Mouse (Mus musculus) brown adipose tissue, adult 24 weeks (tissue): ENCODE data around the gene Znrf1. TPM values are rescaled to one million over a fixed set of nuclear protein-coding genes. Genes with fewer than 3 reads are reported as not detected.

Source experiments
- H3K27ac ChIP-seq: fragments of 200-500 bp; replicated peaks from 2 replicates; pipeline ENCODE4 v1.5.1; 2012; ENCODE audit warnings: low read depth, mild to moderate bottlenecking, low read length
- H3K4me1 ChIP-seq: fragments of 200-500 bp; 2 replicates; pipeline ENCODE4 v1.6.1; 2012; ENCODE audit warnings: low read length, mixed read lengths; ENCODE audit not compliant: control insufficient read depth, insufficient read depth, insufficient read length
- H3K4me3 ChIP-seq: fragments of 200-500 bp; 2 replicates; pipeline ENCODE4 v1.5.1; 2012; ENCODE audit warnings: low read depth, mild to moderate bottlenecking, low read length, moderate library complexity; ENCODE audit not compliant: insufficient read depth
- polyA plus RNA-seq: library from polyadenylated mRNA; stranded (reverse); fragments of >200 nt; gene quantifications from 2 replicates; pipeline ENCODE4 v1.2.4, GENCODE M21; 2012; ENCODE audit not compliant: missing spikeins, insufficient read depth, insufficient read length

The Znrf1 gene
- polyA plus RNA-seq, 1 experiment, result 17.6 TPM

GRCm38 (mm10) chr8:111594044-111594840, 58.3 kb downstream of the Znrf1 start:
- H3K4me3 ChIP-seq, result no peak overlapping the region
- H3K4me1 ChIP-seq, result peaks cover 54% of the 10 kb centered on the region
- H3K27ac ChIP-seq, result 0 out of 2 replicates have a peak overlapping the region, but pooled peaks have one; percentile 6

DNA sequence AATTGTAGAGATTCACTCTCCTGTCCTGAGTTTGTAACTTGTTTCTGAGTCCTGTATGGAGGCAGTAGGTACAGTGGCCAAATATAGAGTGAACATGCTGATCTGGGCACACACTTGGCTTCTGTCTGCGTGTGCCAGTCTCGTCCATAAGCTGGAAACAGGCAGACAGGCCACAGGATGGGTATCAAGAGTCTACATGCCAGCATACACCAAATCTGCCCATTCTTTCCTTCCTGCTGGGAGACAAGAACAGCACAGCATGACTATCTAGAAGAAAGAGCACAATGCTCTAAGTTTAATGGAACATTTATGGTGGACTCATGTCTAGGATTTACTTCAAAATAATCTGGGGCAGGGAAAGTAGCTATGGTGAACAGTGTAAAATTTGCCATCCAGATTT, 59.1 kb downstream of the Znrf1 start:
- Histone ChIP-seq H3K27ac (0 out of 2 replicates have a peak overlapping the region, but pooled peaks have one; percentile 0), H3K4me3 (no peak overlapping the region), H3K4me1 (peaks cover 61% of the 10 kb centered on the region)

- H3K4me3 ChIP-seq, result 0 out of 2 replicates have a peak overlapping the region, but pooled peaks have one; percentile 10
- peaks cover 58% of the 10 kb centered on the region for H3K4me1 ChIP-seq
- peak overlapping the region; percentile 72 for H3K27ac ChIP-seq
Measured at GRCm38 (mm10) chr8:111595712-111596484, 60.0 kb downstream of the Znrf1 start.

- peak overlapping the region; percentile 64 for H3K27ac ChIP-seq
- H3K4me1 ChIP-seq, result peaks cover 55% of the 10 kb centered on the region
- H3K4me3 ChIP-seq, result no peak overlapping the region
Measured at GRCm38 (mm10) chr8:111596485-111596821, 60.6 kb downstream of the Znrf1 start.

GRCm38 (mm10) chr8:111597310-111597709, 61.4 kb downstream of the Znrf1 start:
- H3K4me1 ChIP-seq, result peaks cover 56% of the 10 kb centered on the region
- H3K27ac ChIP-seq, result peak overlapping the region; percentile 82
- no peak overlapping the region for H3K4me3 ChIP-seq

- H3K27ac ChIP-seq, result peak overlapping the region; percentile 61
- H3K4me1 ChIP-seq, result peaks cover 38% of the 10 kb centered on the region
- H3K4me3 ChIP-seq, result no peak overlapping the region
Measured at GRCm38 (mm10) chr8:111599707-111600444, 64.0 kb downstream of the Znrf1 start.

DNA sequence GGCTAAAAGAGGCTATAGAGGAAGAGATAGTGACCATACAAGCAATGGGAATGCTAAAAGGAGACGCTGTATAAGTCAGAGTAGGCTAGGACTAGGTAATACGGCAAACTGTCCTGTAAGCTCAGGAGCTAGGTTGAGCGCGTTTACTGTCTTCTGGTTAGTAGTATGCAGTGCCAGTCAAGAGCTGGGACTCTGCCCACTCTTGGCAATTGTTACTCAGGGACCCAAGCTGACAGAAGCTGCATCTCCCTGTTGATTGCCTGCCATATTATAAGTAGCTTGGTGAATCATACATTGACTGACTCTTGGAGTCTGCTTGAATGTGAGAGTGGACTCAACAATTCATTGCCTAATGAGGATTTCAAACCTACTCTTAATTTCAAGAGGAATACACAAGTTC, 66.2 kb downstream of the Znrf1 start:
- H3K4me3 ChIP-seq, result no peak overlapping the region
- H3K4me1 ChIP-seq, result peaks cover 28% of the 10 kb centered on the region
- H3K27ac ChIP-seq, result no peak overlapping the region

- H3K27ac ChIP-seq, result no peak overlapping the region
- H3K4me3 ChIP-seq, result no peak overlapping the region
- H3K4me1 ChIP-seq, result peaks cover 18% of the 10 kb centered on the region
Measured at GRCm38 (mm10) chr8:111604986-111605385, 69.1 kb downstream of the Znrf1 start.

GRCm38 (mm10) chr8:111606961-111607360, 71.1 kb downstream of the Znrf1 start:
- Histone ChIP-seq H3K4me3 (no peak overlapping the region), H3K27ac (no peak overlapping the region), H3K4me1 (peaks cover 16% of the 10 kb centered on the region)

DNA sequence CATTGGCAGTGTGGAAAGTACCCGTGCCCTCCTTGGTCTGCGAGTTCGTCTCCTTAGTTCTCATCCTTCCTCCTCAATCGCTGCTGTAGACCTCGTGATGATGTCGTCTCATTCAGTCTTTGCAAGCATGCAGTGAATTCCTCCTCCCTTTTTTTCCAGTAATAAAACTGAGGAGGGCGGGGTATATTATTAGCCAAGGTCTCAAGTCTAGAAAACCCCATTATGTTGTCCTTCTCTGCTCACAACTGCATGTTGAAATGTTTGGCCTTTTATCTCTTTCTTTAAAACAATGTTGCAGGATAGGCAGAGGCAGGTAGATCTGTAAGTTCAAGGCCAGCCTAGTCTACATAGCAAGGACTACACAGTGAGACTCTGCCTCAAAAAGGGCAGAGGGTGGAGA, 71.5 kb downstream of the Znrf1 start:
- Histone ChIP-seq H3K27ac (no peak overlapping the region), H3K4me1 (peaks cover 16% of the 10 kb centered on the region)

DNA sequence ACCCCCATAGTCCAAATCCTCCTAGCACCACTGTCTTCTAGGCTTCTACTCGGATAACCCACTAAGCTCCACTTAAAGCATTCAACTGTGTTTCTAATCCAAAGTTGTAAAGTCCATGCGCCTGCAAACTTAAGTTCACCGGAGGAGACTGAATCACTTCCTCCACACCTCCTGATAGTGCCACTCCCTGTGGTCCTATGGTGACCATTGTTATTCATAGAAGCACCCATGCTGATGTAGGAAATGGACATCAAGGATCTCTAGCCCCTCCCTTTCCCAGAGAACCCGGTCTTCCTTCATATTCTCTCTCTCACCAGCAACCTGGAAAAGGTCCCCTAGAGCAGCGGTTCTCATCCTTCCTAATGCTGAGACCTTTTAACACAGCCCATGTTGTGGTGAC, 77.3 kb downstream of the Znrf1 start:
- H3K4me1 ChIP-seq, result peaks cover 10% of the 10 kb centered on the region
- H3K27ac ChIP-seq, result no peak overlapping the region
- no peak overlapping the region for H3K4me3 ChIP-seq

More for the DNA sequence above, 71.5 kb downstream of the Znrf1 start:
- H3K4me3 ChIP-seq, result no peak overlapping the region

GRCm38 (mm10) chr8:111614786-111615701, 79.1 kb downstream of the Znrf1 start:
- Histone ChIP-seq H3K27ac (no peak overlapping the region), H3K4me1 (peaks cover 21% of the 10 kb centered on the region), H3K4me3 (no peak overlapping the region)

GRCm38 (mm10) chr8:111617812-111618211, 81.9 kb downstream of the Znrf1 start:
- H3K27ac ChIP-seq, result peak overlapping the region; percentile 47
- H3K4me1 ChIP-seq, result peaks cover 27% of the 10 kb centered on the region
- no peak overlapping the region for H3K4me3 ChIP-seq

DNA sequence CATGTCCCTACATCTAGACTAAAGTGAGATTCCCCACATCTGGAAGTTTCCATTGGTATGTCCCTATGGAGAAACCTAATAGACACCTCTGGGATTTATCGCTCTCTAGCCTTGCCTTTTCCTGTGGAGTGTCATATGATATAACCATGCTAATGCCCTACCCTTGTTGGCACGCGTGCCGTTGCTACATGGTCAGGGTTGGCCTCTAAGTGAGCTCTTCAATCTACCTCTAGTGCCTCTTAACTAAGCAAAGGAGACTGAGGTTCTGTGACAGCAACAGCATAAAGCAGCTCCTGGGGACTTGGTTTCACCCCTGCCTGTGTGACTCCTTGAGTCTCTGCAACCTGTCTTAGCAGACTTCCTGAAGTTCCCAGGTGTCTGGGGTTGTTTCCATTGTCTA, 82.4 kb downstream of the Znrf1 start:
- no peak overlapping the region for H3K4me3 ChIP-seq
- H3K4me1 ChIP-seq, result peaks cover 29% of the 10 kb centered on the region
- peak overlapping the region; percentile 53 for H3K27ac ChIP-seq
